Mouse (Mus musculus): Measurements from ENCODE around the gene Tmem150a.

GRCm38 (mm10) chr6:72374820-72375563 lies 19.7 kb downstream of the Tmem150a start:
- TF ChIP-seq CTCF (IDR thresholded peaks at IDR 0.05; ENCODE audit: low read depth, low read length) (no peak), POLR2A (IDR thresholded peaks at IDR 0.05; ENCODE audit: extremely low read depth, insufficient read depth, low read length) (no peak)
